Mouse (Mus musculus) right cerebral cortex, adult 2 months (tissue): ENCODE results near the gene Ctnnd2.

ENCODE experiments used
- DNase-seq, 2 experiments: peaks; one replicate each; pipeline ENCODE4 v3.0.0; 2021 to 2022; ENCODE audit warnings: low spot score in 2 of 2

Gene Ctnnd2

DNA sequence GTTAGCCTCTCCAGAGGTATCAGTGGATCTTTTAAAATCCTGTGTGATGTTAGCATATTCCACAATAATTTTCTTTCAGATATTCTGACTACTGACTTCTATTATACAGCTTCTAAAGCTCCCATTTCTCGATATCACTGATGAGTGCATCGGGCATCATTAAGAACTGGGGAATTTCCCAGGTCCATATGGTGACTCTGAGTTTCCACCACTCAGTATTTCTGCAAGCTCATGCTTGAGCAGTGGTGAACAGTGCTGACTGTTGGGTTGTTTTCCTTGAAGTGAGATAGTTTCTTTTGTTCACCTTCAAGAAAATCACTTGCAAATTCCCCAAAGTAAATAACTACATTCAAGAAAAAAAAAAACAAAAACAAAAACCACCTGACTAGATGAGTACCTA, 542.4 kb downstream of the Ctnnd2 start:
- DNase-seq = no peak

DNA sequence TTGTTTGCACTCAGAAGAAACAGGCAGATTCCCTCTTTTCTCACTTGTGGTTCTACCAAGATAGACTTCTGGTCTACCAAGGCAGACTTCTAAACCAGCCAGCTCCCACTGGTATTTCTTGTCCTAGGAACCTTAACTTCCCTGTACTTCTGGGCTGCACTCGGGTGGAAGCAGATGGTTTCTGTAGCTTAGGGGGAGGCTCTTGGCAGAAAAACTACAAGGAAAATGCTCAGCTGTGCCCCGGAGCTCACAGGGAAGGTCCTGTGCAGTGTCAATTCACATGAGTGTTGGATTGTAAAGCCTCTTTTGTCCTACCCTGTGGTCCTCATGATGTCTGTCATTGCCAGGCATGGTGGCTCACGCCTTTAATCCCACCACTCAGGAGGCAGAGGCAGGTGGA, 546.4 kb downstream of the Ctnnd2 start:
- no peak for DNase-seq

DNA sequence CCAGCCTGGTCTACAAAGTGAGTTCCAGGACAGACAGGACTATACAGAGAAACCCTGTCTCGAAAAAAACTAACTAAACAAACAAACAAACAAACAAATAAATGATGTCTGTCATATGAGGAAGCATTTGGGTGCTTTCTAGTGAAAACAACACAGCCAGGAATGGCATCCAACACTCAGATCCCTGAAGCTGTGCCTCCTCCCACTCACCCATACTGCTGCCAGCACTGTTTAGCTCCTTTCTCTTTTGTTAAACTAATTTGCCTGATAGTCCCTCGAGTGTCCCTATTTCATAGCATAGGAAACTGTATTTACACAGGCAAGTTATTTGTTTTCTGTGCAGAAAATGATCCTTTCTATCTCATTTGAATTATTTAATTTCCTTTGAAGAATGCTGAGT, 546.8 kb downstream of the Ctnnd2 start:
- DNase-seq = peak; percentile 54 to 65

GRCm38 (mm10) chr15:30721098-30721497, 548.7 kb downstream of the Ctnnd2 start:
- no peak for DNase-seq

GRCm38 (mm10) chr15:30726066-30726465, 553.7 kb downstream of the Ctnnd2 start:
- no peak for DNase-seq

DNA sequence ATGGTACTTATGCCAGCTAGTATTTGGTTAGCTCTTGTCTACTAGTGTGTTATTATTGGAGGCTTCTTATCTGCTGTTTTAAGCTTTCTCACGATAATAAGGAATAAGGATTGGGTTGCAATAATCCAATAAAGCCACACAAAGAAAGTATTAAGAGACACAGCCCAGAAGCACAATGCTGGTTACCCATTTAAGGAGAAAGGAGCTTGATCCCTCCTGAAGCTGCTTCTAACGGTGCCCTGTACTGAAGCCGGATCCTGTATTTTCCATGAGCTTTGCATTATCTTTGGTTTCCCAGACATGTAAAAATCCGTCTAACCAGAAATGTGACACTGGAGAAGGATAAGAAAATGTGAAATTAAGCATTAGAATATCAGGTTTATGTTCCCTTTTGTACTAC, 565.8 kb downstream of the Ctnnd2 start:
- DNase-seq = no peak

GRCm38 (mm10) chr15:30740728-30741127, 568.3 kb downstream of the Ctnnd2 start:
- peak; percentile 83 to 88 for DNase-seq

GRCm38 (mm10) chr15:30757991-30758390, 585.6 kb downstream of the Ctnnd2 start:
- DNase-seq = no peak

DNA sequence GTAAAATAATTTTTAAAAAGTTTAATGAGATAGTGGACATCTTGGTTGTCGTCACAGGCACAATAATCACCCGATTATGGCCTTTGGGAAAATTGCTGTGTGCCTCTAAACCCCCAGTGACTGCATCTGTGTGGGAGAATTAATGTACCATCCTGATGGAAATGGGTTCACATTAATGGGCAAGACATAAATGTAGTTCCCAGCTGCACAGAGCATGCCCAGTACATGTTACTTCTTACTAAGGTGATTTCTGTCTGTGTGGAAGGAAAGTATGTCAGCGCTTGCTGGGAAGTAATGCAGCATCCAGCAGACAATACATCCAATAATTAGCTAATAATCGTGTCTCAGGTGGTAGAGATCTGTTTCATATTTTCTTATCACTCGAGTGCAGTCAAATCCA, 589.8 kb downstream of the Ctnnd2 start:
- DNase-seq = no peak

DNA sequence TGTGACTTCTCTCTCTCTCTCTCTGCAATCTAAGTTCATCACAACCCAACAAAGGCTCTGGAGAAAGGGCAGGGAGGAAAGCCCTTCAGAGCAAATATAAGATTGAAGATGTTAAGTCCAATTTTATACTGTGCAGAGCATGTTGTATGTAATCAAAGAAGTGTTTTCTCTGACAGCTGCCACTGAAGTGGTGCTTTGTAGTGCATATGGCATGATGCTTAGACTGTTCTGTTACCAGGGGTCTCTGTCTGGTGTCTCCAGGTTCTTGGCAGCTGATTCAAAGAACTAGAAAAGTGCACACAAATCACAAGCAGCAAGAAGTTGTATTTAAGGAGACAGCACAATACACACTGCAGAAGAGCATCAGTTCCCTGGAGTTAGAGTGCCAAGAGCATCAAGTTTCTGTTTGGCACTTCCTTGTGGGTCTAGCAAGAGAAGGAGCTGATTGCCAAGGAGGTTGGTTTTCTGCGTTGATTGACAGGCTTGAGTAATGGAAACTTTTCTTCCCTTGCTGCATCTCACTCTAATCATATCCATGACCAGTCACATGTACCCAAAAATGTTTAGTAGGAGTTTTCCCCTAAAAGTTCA, 590.4 kb downstream of the Ctnnd2 start:
- DNase-seq = no peak

GRCm38 (mm10) chr15:30776931-30777330, 604.5 kb downstream of the Ctnnd2 start:
- DNase-seq = no peak

GRCm38 (mm10) chr15:30777801-30778200, 605.4 kb downstream of the Ctnnd2 start:
- no peak for DNase-seq

- no peak for DNase-seq
Measured at GRCm38 (mm10) chr15:30779903-30780302, 607.5 kb downstream of the Ctnnd2 start.

- no peak for DNase-seq
Measured at GRCm38 (mm10) chr15:30780977-30781376, 608.6 kb downstream of the Ctnnd2 start.

GRCm38 (mm10) chr15:30785706-30786320, 613.4 kb downstream of the Ctnnd2 start:
- DNase-seq = no peak

DNA sequence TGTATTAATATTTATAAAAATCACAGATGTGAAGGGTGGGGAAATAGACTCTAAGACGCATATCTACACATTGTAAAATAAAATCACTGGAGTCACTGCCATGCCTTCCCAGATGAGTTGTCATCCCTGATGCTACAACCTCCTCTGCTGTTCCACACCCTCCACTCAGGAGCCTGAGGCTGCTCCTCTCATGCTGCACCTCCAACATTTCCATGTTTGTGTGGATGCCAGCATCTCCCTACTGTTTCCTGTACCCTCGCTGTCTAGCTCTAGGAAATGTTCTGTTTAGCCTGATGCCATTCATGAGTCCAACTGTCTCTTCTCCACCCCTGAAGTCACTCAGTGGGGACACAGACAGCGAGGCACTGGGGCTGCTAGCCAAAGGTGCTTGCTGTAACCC, 620.9 kb downstream of the Ctnnd2 start:
- DNase-seq = no peak

DNA sequence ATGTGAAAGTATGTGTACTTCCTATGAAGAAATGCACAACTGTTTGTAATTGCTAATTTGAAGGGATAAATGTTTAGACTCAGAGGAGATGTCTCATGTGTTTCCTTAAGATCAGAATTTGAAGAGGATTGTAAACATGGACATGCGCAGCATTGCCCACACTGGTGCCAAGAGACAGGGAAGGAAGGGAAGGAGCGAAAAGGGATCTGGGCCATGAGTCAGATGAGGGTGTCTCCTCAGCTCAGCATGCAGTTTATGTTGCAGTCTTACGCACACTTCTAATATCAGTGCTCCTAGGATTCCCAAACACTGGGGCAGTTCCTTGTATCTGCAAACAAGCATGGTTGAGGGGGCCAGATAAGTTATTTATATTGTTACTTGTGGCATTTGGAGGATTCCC, 623.3 kb downstream of the Ctnnd2 start:
- DNase-seq = no peak

GRCm38 (mm10) chr15:30827424-30828263, 655.3 kb downstream of the Ctnnd2 start:
- DNase-seq = peak in 1 of 2 experiments; percentile 49

DNA sequence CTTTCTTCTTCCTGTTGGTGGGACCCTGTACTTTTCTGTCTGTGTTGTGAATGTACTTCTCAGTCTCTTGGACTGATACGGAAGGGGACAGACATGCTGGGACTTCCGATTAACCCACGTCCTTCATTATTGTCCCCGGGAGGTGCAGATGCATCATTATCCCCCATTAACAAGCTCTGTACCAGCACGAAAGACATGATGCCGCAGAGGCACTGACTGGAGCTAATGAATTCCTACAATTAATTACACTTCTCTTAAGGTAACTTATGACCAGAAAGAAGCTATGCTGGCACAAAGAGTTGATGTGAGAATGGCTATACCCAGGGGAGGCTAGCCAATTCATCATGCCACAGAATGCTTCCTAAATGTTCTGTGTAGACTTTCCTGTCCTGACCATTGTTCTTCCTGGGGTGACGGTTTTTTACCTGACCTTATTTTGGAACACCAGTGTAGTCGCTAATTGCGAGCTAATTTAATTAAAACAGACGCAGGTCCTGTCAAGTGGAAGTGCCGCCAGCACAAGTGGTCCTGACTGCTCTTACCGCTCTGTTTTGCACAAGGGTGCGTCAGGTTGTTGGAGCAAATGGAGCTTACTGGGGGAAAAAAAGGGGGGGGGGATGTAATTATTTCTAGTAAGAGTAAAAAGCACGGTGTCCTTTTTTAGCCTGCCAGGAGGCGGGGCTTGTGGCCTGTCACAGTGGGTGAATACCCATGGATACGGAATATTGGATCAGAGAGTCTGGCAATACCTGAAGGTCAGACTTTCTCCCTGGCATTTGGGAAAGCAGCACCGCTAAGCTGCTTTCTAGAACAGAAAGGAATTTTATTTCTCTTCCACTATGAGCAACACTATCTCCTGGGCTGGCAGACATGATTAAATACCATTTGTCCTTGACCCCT, 685.1 kb downstream of the Ctnnd2 start:
- DNase-seq = no peak

DNA sequence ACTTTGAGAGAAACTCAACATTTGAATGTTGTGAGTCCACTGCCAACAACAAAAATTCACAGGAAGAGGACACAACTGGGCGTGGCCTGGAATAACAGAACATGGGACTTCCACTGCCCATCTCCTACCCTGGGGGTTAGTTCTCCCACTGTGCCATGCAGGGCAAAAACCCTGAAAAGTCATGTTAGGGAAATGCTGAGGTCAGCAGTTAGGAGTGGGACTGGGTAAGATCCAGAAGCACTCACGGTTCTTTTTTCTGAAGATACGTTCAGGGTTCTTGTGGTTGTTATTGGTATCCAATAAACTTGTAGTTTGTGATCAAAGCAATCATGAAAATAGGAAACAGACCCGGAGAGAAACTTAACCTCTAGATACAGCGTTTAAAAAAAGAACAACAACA, 695.0 kb downstream of the Ctnnd2 start:
- DNase-seq = no peak

DNA sequence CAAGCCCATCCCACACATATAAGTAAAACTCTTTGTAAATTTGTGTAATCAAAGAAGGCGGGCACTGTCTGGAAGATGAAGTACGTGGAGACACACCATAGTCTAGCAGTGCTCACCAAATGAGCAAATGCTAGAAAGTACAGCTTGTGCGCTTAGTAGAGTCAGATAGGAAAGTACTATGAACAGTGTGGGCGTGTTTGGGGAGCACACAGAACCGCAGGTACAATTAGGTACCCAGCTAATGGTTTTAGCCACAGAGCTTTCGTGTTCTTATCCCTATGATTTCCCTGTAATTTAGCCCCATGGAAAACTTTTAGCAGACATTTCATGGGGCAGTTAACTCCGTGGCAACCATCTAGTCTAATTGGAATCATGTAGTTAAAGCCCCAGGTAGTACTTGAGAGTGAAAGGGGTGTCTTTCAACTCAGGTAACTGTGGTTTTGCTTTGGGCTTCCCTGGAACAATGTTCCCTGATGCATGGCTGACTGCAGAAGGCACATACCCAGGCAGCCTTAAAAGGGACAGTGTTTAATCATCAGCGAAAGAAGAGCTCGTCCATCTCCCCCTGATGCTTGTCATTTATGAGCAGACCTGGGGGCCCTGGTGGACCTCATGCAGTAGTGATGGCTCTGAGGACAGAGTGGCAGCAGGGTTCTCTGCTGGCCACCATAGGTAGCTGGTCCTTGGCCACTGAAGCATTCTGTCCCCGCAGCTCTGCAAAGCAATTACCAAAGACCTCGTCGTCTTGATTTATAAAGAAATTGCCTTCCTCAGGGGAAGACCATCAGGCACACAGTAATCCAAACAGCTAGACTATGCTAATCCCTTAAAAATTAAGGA, 697.5 kb downstream of the Ctnnd2 start:
- no peak for DNase-seq
